Mouse (Mus musculus): Measurements from ENCODE around the gene Lin7c. TPM values are rescaled to one million over a fixed set of nuclear protein-coding genes. Genes with fewer than 3 reads are reported as not detected.

Gene Lin7c
- polyA plus RNA-seq (2012; fragmentation: generic; extraction: Trizol), result 7.0 TPM

DNA sequence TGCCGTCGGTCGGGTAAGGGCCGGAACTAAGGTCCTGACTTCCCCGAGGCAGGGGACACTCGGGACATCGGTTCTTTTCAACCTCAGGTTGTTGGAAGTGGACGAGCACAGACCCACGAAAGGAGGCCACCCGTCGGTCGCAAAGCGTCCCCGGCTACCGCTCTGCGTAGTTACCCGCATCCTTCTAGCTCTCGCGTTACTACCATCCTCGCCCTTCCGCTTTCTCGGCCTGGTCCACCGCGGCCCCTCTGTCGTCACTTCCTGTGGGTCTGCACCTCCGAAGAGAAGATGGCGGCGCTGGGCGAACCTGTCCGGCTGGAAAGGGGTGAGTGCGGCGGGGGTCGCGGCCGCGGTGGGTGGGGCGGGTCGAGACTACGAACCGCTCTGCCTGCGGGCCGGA lies at the start of gene Lin7c:
Gene Lin7c (plus strand): TSS at position 257 of the 400 bp plus-strand sequence.
- Histone ChIP-seq H3ac (ENCODE audit: control insufficient read depth, insufficient read length) (peak within 1 kb of the TSS; percentile 84), H3K27me3 (ENCODE audit: control insufficient read depth, insufficient read depth, insufficient read length) (no peaks in the 10 kb centered on the region), H3K4me3 (peak within 1 kb of the TSS; percentile 78), H3K79me2 (ENCODE audit: control insufficient read depth, insufficient read depth) (peaks cover 35% of the 10 kb centered on the region), H3K36me3 (ENCODE audit: control insufficient read depth, insufficient read depth) (peaks cover 15% of the 10 kb centered on the region), H3K4me2 (ENCODE audit: low read depth) (peak within 1 kb of the TSS; percentile 94)
- TF ChIP-seq POLR2A (IDR thresholded peaks at IDR 0.05; ENCODE audit: insufficient read length, low read depth), result peak; percentile 89
- TF ChIP-seq TCF12 (IDR thresholded peaks at IDR 0.05; ENCODE audit: insufficient read depth, poor library complexity, severe bottlenecking), result no peak
- no peak for TF ChIP-seq REST (IDR thresholded peaks at IDR 0.05; ENCODE audit: insufficient read depth, insufficient read length)
- peak; percentile 94 for TF ChIP-seq POLR2AphosphoS2 (IDR thresholded peaks at IDR 0.05; ENCODE audit: insufficient read length, low read depth)

DNA sequence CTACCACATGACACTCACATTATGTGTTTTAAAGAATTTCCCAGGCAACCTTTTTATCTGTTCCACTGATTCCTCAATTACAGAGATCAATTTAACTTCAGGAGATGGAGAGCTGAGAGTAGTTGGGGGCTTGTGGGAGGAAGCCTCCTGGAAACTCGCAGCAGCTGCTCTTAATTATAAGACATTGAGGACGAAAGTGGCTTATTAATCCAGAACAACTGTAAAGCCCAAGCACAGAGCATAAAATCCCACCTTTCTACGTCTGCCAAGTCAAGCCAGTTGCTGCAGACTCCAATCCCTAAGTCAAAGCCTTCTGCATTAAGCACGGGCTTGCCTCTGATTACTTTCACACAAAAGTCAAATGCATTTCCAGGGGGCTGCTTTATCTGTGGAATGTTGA lies 44.3 kb upstream of the Lin7c start:
- Histone ChIP-seq H3K4me3 (no peak overlapping the region), H3ac (ENCODE audit: control insufficient read depth, insufficient read length) (no peak overlapping the region), H3K27me3 (ENCODE audit: control insufficient read depth, insufficient read depth, insufficient read length) (no peaks in the 10 kb centered on the region), H3K4me2 (ENCODE audit: low read depth) (no peak overlapping the region), H3K79me2 (ENCODE audit: control insufficient read depth, insufficient read depth) (no peaks in the 10 kb centered on the region), H3K36me3 (ENCODE audit: control insufficient read depth, insufficient read depth) (no peaks in the 10 kb centered on the region)
- TF ChIP-seq MYOG (IDR thresholded peaks at IDR 0.05; ENCODE audit: control insufficient read depth in 1 of 3, insufficient read depth in 1 of 3, insufficient read length in 2 of 3, low read depth in 2 of 3) (no peak), MYOD1 (IDR thresholded peaks at IDR 0.05; ENCODE audit: control insufficient read depth in 1 of 3, insufficient read length in 2 of 3, low read depth in 2 of 3) (no peak), TCF3 (IDR thresholded peaks at IDR 0.05; ENCODE audit: insufficient read length, low read depth) (no peak), MAX (IDR thresholded peaks at IDR 0.05; ENCODE audit: low read depth) (no peak), REST (IDR thresholded peaks at IDR 0.05; ENCODE audit: insufficient read depth, insufficient read length) (no peak), TCF12 (IDR thresholded peaks at IDR 0.05; ENCODE audit: insufficient read depth, poor library complexity, severe bottlenecking) (no peak), POLR2AphosphoS2 (IDR thresholded peaks at IDR 0.05; ENCODE audit: insufficient read length, low read depth) (no peak), USF1 (IDR thresholded peaks at IDR 0.05; ENCODE audit: low read depth) (no peak), POLR2A (IDR thresholded peaks at IDR 0.05; ENCODE audit: insufficient read length, low read depth) (no peak), CEBPB (IDR thresholded peaks at IDR 0.05; ENCODE audit: insufficient read depth, poor library complexity, severe bottlenecking) (no peak), E2F4 (IDR thresholded peaks at IDR 0.05; ENCODE audit: insufficient read depth) (no peak), SRF (IDR thresholded peaks at IDR 0.05; ENCODE audit: control insufficient read depth, insufficient read length, low read depth) (no peak)

DNA sequence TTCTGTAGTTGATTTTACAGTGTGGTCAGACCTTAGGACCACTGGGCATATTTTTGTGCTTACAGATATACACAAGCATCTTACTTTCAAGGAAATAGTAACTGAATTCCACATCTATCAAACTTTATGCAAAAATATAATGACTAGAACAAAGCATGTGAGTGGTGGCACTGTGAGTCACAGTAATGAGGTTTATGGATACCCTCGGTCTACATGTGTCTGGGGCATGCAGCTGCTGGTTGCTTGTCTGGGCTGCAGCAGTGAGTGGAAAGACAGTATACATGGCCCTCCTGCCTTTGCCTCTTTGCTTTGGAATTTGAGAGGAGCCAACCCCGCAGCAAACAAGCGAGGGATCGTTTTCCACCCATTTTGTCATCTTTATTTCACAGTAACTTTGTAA lies 42.3 kb upstream of the Lin7c start:
- Histone ChIP-seq H3K4me2 (ENCODE audit: low read depth) (peak overlapping the region; percentile 78), H3K36me3 (ENCODE audit: control insufficient read depth, insufficient read depth) (no peaks in the 10 kb centered on the region), H3K79me2 (ENCODE audit: control insufficient read depth, insufficient read depth) (no peaks in the 10 kb centered on the region), H3K27me3 (ENCODE audit: control insufficient read depth, insufficient read depth, insufficient read length) (no peaks in the 10 kb centered on the region), H3ac (ENCODE audit: control insufficient read depth, insufficient read length) (no peak overlapping the region), H3K4me3 (no peak overlapping the region)
- peak in 2 of 3 experiments; percentile 33 to 62 for TF ChIP-seq MYOG (IDR thresholded peaks at IDR 0.05; ENCODE audit: control insufficient read depth in 1 of 3, insufficient read depth in 1 of 3, insufficient read length in 2 of 3, low read depth in 2 of 3)
- TF ChIP-seq TCF3 (IDR thresholded peaks at IDR 0.05; ENCODE audit: insufficient read length, low read depth), result no peak
- TF ChIP-seq CEBPB (IDR thresholded peaks at IDR 0.05; ENCODE audit: insufficient read depth, poor library complexity, severe bottlenecking), result no peak
- peak; percentile 66 to 92 (median 91) for TF ChIP-seq MYOD1 (IDR thresholded peaks at IDR 0.05; ENCODE audit: control insufficient read depth in 1 of 3, insufficient read length in 2 of 3, low read depth in 2 of 3)
- no peak for TF ChIP-seq TCF12 (IDR thresholded peaks at IDR 0.05; ENCODE audit: insufficient read depth, poor library complexity, severe bottlenecking)
- TF ChIP-seq MAX (IDR thresholded peaks at IDR 0.05; ENCODE audit: low read depth), result no peak
- TF ChIP-seq REST (IDR thresholded peaks at IDR 0.05; ENCODE audit: insufficient read depth, insufficient read length), result no peak

DNA sequence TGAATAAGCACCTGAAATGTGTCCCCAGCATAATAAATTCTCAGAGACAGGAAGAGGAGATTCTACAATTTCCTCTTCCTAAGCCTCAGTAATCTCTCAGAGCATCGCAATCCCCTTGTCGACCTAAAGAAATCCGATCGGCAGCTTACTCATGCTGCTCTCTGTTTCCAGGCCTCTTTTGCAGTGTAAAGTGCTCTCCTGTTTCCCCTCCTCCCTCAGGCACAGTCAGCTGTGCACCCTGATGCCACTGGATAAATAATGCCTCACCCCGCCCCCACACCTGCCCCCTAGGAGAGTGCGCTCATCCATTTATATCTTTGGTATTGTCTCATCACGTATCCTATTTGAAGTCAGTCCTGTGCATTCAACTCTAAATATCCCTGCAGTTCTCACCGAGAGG lies 41.9 kb upstream of the Lin7c start:
- Histone ChIP-seq H3K4me2 (ENCODE audit: low read depth) (peak overlapping the region; percentile 78), H3K4me3 (no peak overlapping the region)

DNA sequence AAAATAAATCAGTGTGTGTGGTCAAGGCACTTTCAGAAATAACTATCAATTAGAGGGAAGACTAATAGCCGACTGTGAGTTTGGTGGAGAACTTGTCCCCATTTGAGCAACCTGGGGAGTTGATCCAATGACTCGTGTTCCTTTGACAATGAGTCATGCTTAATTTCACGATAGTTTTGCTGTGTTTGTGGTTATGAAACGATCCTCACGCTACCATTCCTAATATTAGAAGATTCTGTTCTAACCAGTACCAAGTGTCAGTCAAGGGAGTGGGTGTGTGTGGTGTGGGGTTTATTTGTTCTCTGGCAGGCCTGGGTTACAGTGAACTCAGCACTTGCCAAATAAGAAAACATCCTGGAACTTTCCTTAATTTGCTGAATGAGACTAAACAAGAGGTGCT lies 35.1 kb upstream of the Lin7c start:
- Histone ChIP-seq H3K27me3 (ENCODE audit: control insufficient read depth, insufficient read depth, insufficient read length) (no peaks in the 10 kb centered on the region), H3K4me3 (no peak overlapping the region), H3K79me2 (ENCODE audit: control insufficient read depth, insufficient read depth) (no peaks in the 10 kb centered on the region), H3K36me3 (ENCODE audit: control insufficient read depth, insufficient read depth) (no peaks in the 10 kb centered on the region), H3ac (ENCODE audit: control insufficient read depth, insufficient read length) (no peak overlapping the region), H3K4me2 (ENCODE audit: low read depth) (peak overlapping the region; percentile 25)
- TF ChIP-seq POLR2AphosphoS2 (IDR thresholded peaks at IDR 0.05; ENCODE audit: insufficient read length, low read depth) (no peak), SRF (IDR thresholded peaks at IDR 0.05; ENCODE audit: control insufficient read depth, insufficient read length, low read depth) (no peak), CEBPB (IDR thresholded peaks at IDR 0.05; ENCODE audit: insufficient read depth, poor library complexity, severe bottlenecking) (0 out of 2 replicates have a peak, but pooled peaks have one; percentile 8), USF1 (IDR thresholded peaks at IDR 0.05; ENCODE audit: low read depth) (no peak), TCF12 (IDR thresholded peaks at IDR 0.05; ENCODE audit: insufficient read depth, poor library complexity, severe bottlenecking) (no peak), POLR2A (IDR thresholded peaks at IDR 0.05; ENCODE audit: insufficient read length, low read depth) (no peak), MAX (IDR thresholded peaks at IDR 0.05; ENCODE audit: low read depth) (no peak)

More for the DNA sequence above, 41.9 kb upstream of the Lin7c start:
- Histone ChIP-seq H3K36me3 (ENCODE audit: control insufficient read depth, insufficient read depth) (no peaks in the 10 kb centered on the region), H3K79me2 (ENCODE audit: control insufficient read depth, insufficient read depth) (no peaks in the 10 kb centered on the region), H3K27me3 (ENCODE audit: control insufficient read depth, insufficient read depth, insufficient read length) (no peaks in the 10 kb centered on the region), H3ac (ENCODE audit: control insufficient read depth, insufficient read length) (no peak overlapping the region)
- TF ChIP-seq MYOG (IDR thresholded peaks at IDR 0.05; ENCODE audit: control insufficient read depth in 1 of 3, insufficient read depth in 1 of 3, insufficient read length in 2 of 3, low read depth in 2 of 3) (peak in 2 of 3 experiments; percentile 21 to 68), E2F4 (IDR thresholded peaks at IDR 0.05; ENCODE audit: insufficient read depth) (no peak), TCF3 (IDR thresholded peaks at IDR 0.05; ENCODE audit: insufficient read length, low read depth) (no peak), MYOD1 (IDR thresholded peaks at IDR 0.05; ENCODE audit: control insufficient read depth in 1 of 3, insufficient read length in 2 of 3, low read depth in 2 of 3) (peak; percentile 10 to 85 (median 71)), MAX (IDR thresholded peaks at IDR 0.05; ENCODE audit: low read depth) (no peak), TCF12 (IDR thresholded peaks at IDR 0.05; ENCODE audit: insufficient read depth, poor library complexity, severe bottlenecking) (peak; percentile 33), USF1 (IDR thresholded peaks at IDR 0.05; ENCODE audit: low read depth) (peak; percentile 10)

Data from myocyte (in vitro differentiated cells).